Mouse (Mus musculus) kidney, postnatal 0 days (tissue): Measurements from ENCODE around the gene Cgn. TPM values are rescaled to one million over a fixed set of nuclear protein-coding genes. Genes with fewer than 3 reads are reported as not detected.

Experiments
- ATAC-seq: fragments of 200-750 bp; cut with Nextera tagmentation; replicated peaks from 2 replicates; pipeline ENCODE4 v1.8.0; 2017; ENCODE audit warnings: low read depth, moderate number of reproducible peaks, moderate TSS enrichment, moderate library complexity; ENCODE audit not compliant: low FRiP score
- DNase-seq: peaks from one replicate; pipeline ENCODE4 v3.0.0-alpha.2; 2016; ENCODE audit warnings: low spot score
- H3K27ac ChIP-seq: fragments of 300-500 bp; sonication (generic); 2 replicates; pipeline ENCODE4 v1.5.1; 2014; ENCODE audit warnings: mild to moderate bottlenecking
- H3K27me3 ChIP-seq: fragments of 300-500 bp; sonication (generic); 2 replicates; pipeline ENCODE4 v1.6.1; 2014; ENCODE audit warnings: low read length, mixed read lengths; ENCODE audit not compliant: insufficient read depth
- H3K36me3 ChIP-seq: fragments of 300-500 bp; sonication (generic); 2 replicates; pipeline ENCODE4 v1.6.1; 2014; ENCODE audit warnings: low read length, mixed read lengths; ENCODE audit not compliant: insufficient read depth
- H3K4me1 ChIP-seq: fragments of 300-500 bp; sonication (generic); replicated peaks from 2 replicates; pipeline ENCODE4 v1.6.1; 2014; ENCODE audit warnings: antibody characterized with exemption, low read length, mixed read lengths; ENCODE audit not compliant: insufficient read depth
- H3K4me2 ChIP-seq: fragments of 300-500 bp; sonication (generic); 2 replicates; pipeline ENCODE4 v1.6.1; 2014; ENCODE audit warnings: mild to moderate bottlenecking, low read length, moderate library complexity, mixed read lengths
- H3K4me3 ChIP-seq: fragments of 300-500 bp; sonication (generic); replicated peaks from 2 replicates; pipeline ENCODE4 v1.5.1; 2014; ENCODE audit warnings: low read depth, low read length
- H3K9ac ChIP-seq: fragments of 300-500 bp; sonication (generic); 2 replicates; pipeline ENCODE4 v1.6.1; 2014; ENCODE audit warnings: low read depth, low read length
- H3K9me3 ChIP-seq: fragments of 300-500 bp; sonication (generic); replicated peaks from 2 replicates; pipeline ENCODE4 v1.6.1; 2016; ENCODE audit warnings: low read length, inconsistent platforms, mixed read lengths
- CTCF ChIP-seq: IDR thresholded peaks from 2 replicates; pipeline ENCODE4 v1.5.1; 2016; ENCODE audit warnings: antibody characterized with exemption, low read depth, mild to moderate bottlenecking, moderate library complexity
- WGBS: fragments of 180-500 bp; shearing (Covaris S2); extraction: QIAGEN DNeasy Blood & Tissue Kit; methylation state at CpG from one replicate; pipeline ENCODE4 v1.1.7; 2014; 5-methylcytosine and 5-hydroxymethylcytosine counted together
- polyA plus RNA-seq: library from polyadenylated mRNA; unstranded; fragments of >200 nt; fragmentation: Nextera tagmentation; extraction: Ambion mirVana; gene quantifications from 2 replicates; pipeline ENCODE4 v1.2.1, GENCODE M21; 2015

Gene Cgn
- polyA plus RNA-seq, 1 experiment from 2014 or later = 15.7 TPM

DNA sequence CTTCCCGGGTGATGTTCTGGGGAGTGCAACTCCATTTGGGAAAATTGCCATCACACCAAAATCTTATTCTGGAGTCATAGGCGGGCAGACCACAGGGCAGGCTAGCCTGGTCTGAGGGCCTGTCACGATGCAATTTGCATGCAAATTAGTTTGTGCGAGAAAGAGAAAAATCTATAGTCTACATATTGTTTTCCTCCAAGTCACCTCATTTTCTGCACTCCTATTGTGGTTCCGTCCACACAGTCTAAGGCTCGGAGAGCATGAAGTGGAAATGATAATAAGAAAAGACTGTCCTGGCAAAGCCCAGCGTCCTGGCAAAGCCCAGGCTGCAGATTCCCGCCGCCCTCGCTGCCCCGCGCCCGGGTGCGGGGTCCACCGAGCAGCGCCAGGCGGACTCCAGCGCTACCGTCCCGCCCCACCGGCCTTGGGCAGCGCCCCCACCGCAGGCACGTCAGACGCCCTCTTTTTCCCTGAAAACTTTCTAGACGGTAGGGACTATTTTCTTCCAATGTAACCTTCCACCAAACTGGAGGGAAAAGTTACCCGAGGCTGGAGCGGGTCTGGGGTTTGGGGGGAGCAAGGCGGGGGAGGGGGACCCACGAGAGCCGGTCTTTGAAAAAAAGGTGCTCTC lies 34.8 kb upstream of the Cgn start:
- Histone ChIP-seq H3K27ac (peak overlapping the region; percentile 92), H3K27me3 (no peaks in the 10 kb centered on the region), H3K4me3 (peak overlapping the region; percentile 74), H3K4me1 (no peaks in the 10 kb centered on the region), H3K36me3 (no peaks in the 10 kb centered on the region), H3K9ac (peak overlapping the region; percentile 91), H3K4me2 (peak overlapping the region; percentile 87), H3K9me3 (no peaks in the 10 kb centered on the region)
- peak; percentile 83 for DNase-seq
- ATAC-seq = peak; percentile 60
- TF ChIP-seq CTCF = no peak
- WGBS = 2% methylated on average over 31 of the region's 31 CpGs

DNA sequence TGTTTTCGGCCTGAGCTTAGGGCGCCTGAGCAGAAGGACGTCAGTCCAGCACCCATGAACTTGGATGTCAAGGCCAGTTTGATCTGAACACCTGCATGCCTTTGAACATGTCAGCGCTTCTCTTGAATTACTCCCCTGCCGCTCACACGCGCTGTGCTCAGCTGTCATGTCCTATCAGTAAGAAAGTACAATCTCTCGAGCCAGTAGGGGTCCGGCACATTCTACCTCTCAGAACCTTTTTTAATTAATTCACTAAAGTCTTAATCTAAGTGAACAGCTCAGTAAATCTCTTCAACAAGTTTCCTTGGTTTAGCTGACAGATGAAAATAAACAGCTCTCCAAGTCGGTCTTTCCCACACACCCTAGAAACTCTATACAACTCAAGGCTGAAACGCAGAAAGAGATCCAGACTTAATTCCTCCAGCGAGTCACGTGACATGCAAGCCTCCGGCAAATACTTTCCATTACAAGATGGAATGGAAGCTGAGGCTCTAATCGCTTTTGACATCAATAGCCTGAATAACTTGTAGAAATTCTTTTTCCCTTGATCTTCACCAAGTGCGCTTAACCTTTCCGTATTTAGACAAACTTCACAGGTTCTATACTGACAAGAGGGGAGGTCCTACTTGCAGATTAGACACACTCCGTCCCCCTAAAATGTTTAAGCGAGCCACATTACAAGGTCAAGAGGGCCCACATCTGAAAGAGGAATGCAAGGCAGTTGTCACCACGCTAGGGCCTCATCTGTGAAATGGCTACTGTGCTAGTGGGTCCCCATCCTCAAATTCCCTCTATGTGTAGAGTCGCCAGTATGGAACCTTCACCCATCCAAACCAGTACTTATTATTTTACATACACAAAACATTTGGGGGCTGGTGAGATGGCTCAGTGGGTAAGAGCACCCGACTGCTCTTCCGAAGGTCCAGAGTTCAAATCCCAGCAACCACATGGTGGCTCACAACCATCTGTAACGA lies 33.4 kb upstream of the Cgn start:
- DNase-seq (peak; percentile 79), ATAC-seq (no peak)
- Histone ChIP-seq H3K4me1 (no peaks in the 10 kb centered on the region), H3K9me3 (no peaks in the 10 kb centered on the region), H3K4me3 (no peak overlapping the region), H3K4me2 (peak overlapping the region; percentile 8; the same call in 1 of the 2 replicates), H3K9ac (no peak overlapping the region), H3K27ac (no peak overlapping the region), H3K36me3 (no peaks in the 10 kb centered on the region), H3K27me3 (no peaks in the 10 kb centered on the region)
- 61% methylated on average over 24 of the region's 24 CpGs for WGBS
- TF ChIP-seq CTCF = no peak

DNA sequence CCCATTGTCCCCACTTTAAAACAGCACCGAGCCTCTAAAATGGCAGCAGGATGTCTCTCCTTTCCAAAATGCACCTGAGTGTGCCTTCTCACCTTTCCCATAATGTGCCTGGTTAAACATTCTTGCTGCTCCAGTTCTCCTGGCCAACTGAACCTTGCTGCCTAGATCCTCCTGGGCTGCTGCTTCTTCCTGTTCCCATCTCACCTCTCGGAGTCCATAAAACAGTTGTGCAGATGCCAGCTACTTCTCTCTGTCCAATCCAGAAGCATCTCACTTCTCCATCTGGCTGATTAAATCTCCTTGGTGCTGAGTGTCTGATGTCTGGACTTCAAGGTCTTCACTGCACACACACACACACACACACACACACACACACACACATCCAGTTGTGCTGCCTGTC lies 31.4 kb upstream of the Cgn start:
- Histone ChIP-seq H3K4me1 (no peaks in the 10 kb centered on the region), H3K9me3 (no peaks in the 10 kb centered on the region), H3K36me3 (no peaks in the 10 kb centered on the region), H3K9ac (no peak overlapping the region), H3K27me3 (no peaks in the 10 kb centered on the region), H3K4me3 (no peak overlapping the region), H3K27ac (no peak overlapping the region), H3K4me2 (no peak overlapping the region)
- no peak for ATAC-seq
- WGBS = 84% methylated on average over 2 of the region's 2 CpGs
- DNase-seq = no peak
- TF ChIP-seq CTCF = no peak

DNA sequence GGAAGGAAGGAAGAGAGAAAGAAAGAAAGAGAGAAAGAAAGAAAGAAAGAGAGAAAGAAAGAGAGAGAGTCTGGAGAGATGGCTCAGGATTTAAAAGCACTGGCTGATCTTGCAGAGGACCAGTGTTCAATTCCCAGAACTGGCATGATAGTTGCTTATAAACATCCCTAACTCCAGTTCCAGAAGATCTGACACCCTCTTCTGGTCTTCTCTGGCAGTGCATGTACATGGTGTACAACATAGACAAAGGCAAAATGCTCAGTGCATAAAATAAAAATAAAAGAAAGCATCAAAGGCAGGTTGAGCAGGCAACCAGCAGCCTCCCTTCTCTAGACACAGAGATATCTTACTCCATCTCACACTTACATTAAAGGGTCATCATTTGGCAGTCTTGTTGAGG lies 29.3 kb upstream of the Cgn start:
- Histone ChIP-seq H3K27ac (no peak overlapping the region), H3K27me3 (no peaks in the 10 kb centered on the region), H3K4me1 (no peaks in the 10 kb centered on the region), H3K4me2 (no peak overlapping the region), H3K36me3 (no peaks in the 10 kb centered on the region), H3K4me3 (no peak overlapping the region), H3K9ac (no peak overlapping the region), H3K9me3 (no peaks in the 10 kb centered on the region)
- no peak for ATAC-seq
- peak; percentile 19; the same call in 1 of the 2 replicates for TF ChIP-seq CTCF
- DNase-seq = no peak

DNA sequence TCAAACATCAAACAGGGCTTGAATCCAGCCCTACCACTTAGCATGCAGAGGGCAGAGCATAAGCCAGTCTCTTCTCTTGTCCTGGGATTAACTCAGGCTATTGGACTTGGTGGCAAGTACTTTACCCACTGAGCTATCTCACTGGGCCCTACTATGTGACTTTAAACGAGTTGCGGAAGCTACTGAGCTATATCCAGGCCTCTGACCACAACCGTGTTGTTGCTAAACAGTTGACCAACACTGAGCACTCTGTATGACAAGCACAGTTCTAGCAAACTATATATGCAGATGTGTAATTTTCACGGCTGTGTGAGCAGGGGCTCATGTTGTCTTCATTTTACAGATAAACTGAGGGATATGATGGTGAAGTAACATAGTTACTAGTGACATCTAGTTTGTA lies 28.4 kb upstream of the Cgn start:
- 86% methylated on average over 4 of the region's 4 CpGs for WGBS
- ATAC-seq = no peak

DNA sequence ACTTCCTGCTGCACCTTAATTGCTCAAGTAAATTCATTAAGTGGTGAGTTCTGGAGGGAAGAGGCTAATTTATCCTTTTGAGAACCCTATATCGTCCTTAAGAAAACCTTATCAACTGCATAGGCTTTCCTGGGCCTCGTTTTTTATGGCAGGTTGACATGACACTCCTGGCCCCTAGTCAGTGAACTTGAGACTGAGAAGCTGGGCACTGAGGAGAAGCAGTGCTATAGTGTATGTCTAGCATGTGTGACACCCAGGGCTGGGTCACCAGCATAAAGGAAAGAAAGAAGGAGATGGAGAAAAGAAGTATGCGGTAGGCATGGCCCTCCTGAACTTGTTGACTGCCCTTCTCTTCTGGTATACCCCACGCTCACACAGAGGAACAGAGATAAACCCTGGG lies 27.8 kb upstream of the Cgn start:
- no peaks in the 10 kb centered on the region for H3K36me3 ChIP-seq
- no peak for ATAC-seq
- no peaks in the 10 kb centered on the region for H3K27me3 ChIP-seq
- H3K9me3 ChIP-seq = no peaks in the 10 kb centered on the region
- H3K4me2 ChIP-seq = no peak overlapping the region
- TF ChIP-seq CTCF = no peak
- no peak overlapping the region for H3K4me3 ChIP-seq
- DNase-seq = no peak
- 56% methylated on average over 4 of the region's 4 CpGs for WGBS
- no peak overlapping the region for H3K27ac ChIP-seq
- no peaks in the 10 kb centered on the region for H3K4me1 ChIP-seq
- no peak overlapping the region for H3K9ac ChIP-seq

More for the DNA sequence above, 28.4 kb upstream of the Cgn start:
- Histone ChIP-seq H3K4me2 (no peak overlapping the region), H3K9ac (no peak overlapping the region), H3K9me3 (no peaks in the 10 kb centered on the region), H3K27me3 (no peaks in the 10 kb centered on the region), H3K4me1 (no peaks in the 10 kb centered on the region), H3K27ac (no peak overlapping the region), H3K4me3 (no peak overlapping the region), H3K36me3 (no peaks in the 10 kb centered on the region)
- DNase-seq = no peak
- TF ChIP-seq CTCF = no peak
